Mouse (Mus musculus) limb, embryonic 11.5 days (tissue): Measurements from ENCODE around the gene Dgcr2. TPM values are rescaled to one million over a fixed set of nuclear protein-coding genes. Genes with fewer than 3 reads are reported as not detected.
A peak's percentile ranks its signal among the peaks of the same experiment; 100 is the strongest.

Source experiments
- ATAC-seq: fragments of 200-750 bp; cut with Nextera tagmentation; 2 replicates; pipeline ENCODE4 v1.8.0; 2017; ENCODE audit warnings: low read depth; ENCODE audit not compliant: insufficient number of reproducible peaks, low FRiP score, low TSS enrichment
- DNase-seq: peaks from one replicate; pipeline ENCODE4 v3.0.0-alpha.2; 2015; ENCODE audit warnings: low spot score
- H3K27ac ChIP-seq: fragments of 300-500 bp; sonication (generic); replicated peaks from 2 replicates; pipeline ENCODE4 v1.5.1; 2014; ENCODE audit warnings: low read depth, mild to moderate bottlenecking, low read length
- H3K27me3 ChIP-seq: fragments of 300-500 bp; sonication (generic); 2 replicates; pipeline ENCODE4 v1.6.1; 2014; ENCODE audit warnings: mild to moderate bottlenecking, low read length, mixed read lengths; ENCODE audit not compliant: control insufficient read depth, insufficient read depth
- H3K36me3 ChIP-seq: fragments of 300-500 bp; sonication (generic); 2 replicates; pipeline ENCODE4 v1.6.1; 2014; ENCODE audit warnings: mild to moderate bottlenecking, low read length, moderate library complexity, mixed read lengths; ENCODE audit not compliant: control insufficient read depth, insufficient read depth
- H3K4me1 ChIP-seq: fragments of 300-500 bp; sonication (generic); 2 replicates; pipeline ENCODE4 v1.6.1; 2014; ENCODE audit warnings: low read length, mixed read lengths; ENCODE audit not compliant: control insufficient read depth, insufficient read depth
- H3K4me2 ChIP-seq: fragments of 300-500 bp; sonication (generic); 2 replicates; pipeline ENCODE4 v1.6.1; 2014; ENCODE audit warnings: low read depth, mild to moderate bottlenecking, moderate library complexity; ENCODE audit not compliant: severe bottlenecking
- H3K4me3 ChIP-seq: fragments of 300-500 bp; sonication (generic); 2 replicates; pipeline ENCODE4 v1.5.1; 2014; ENCODE audit warnings: low read depth, low read length
- H3K9ac ChIP-seq: fragments of 300-500 bp; sonication (generic); 2 replicates; pipeline ENCODE4 v1.6.1; 2014; ENCODE audit warnings: mild to moderate bottlenecking, low read length
- H3K9me3 ChIP-seq: fragments of 300-500 bp; sonication (generic); 2 replicates; pipeline ENCODE4 v1.6.1; 2016; ENCODE audit warnings: low read length; ENCODE audit not compliant: control insufficient read depth
- WGBS: fragments of 180-500 bp; shearing (Covaris S2); extraction: QIAGEN DNeasy Blood & Tissue Kit; methylation state at CpG from one replicate; pipeline ENCODE4 v1.1.7; 2014; 5-methylcytosine and 5-hydroxymethylcytosine counted together
- polyA plus RNA-seq: library from polyadenylated mRNA; unstranded; fragments of >200 nt; fragmentation: Nextera tagmentation; extraction: Ambion mirVana; gene quantifications from 2 replicates; pipeline ENCODE4 v1.2.1, GENCODE M21; 2014

Gene Dgcr2
- polyA plus RNA-seq, 1 experiment from 2014 or later, result 92.5 TPM

GRCm38 (mm10) chr16:17826500-17826899 lies 71.9 kb downstream of the Dgcr2 start:
- Histone ChIP-seq H3K4me1 (peaks cover 24% of the 10 kb centered on the region), H3K4me3 (no peak overlapping the region), H3K27me3 (peaks cover 5% of the 10 kb centered on the region), H3K27ac (no peak overlapping the region), H3K4me2 (no peak overlapping the region), H3K36me3 (no peaks in the 10 kb centered on the region), H3K9me3 (no peaks in the 10 kb centered on the region), H3K9ac (no peak overlapping the region)
- no peak for DNase-seq
- no peak for ATAC-seq
- 88% methylated on average over 2 of the region's 2 CpGs for WGBS

- no peaks in the 10 kb centered on the region for H3K36me3 ChIP-seq
- H3K27me3 ChIP-seq, result peaks cover 5% of the 10 kb centered on the region; the same call in 1 of the 2 replicates
- no peak overlapping the region for H3K27ac ChIP-seq
- peaks cover 6% of the 10 kb centered on the region; the same call in 1 of the 2 replicates for H3K4me1 ChIP-seq
- no peaks in the 10 kb centered on the region for H3K9me3 ChIP-seq
- H3K4me3 ChIP-seq, result no peak overlapping the region
- DNase-seq (no peak), ATAC-seq (no peak)
- no peak overlapping the region for H3K9ac ChIP-seq
- no peak overlapping the region for H3K4me2 ChIP-seq
- WGBS, result 82% methylated on average over 8 of the region's 8 CpGs
These were observed 81.8 kb downstream of the Dgcr2 start for GRCm38 (mm10) chr16:17816528-17816927.

GRCm38 (mm10) chr16:17815411-17816402 lies 82.7 kb downstream of the Dgcr2 start:
- DNase-seq (peak; percentile 87), ATAC-seq (peak; percentile 58)
- Histone ChIP-seq H3K27ac (no peak overlapping the region), H3K4me3 (peak overlapping the region; percentile 47), H3K4me2 (peak overlapping the region; percentile 88), H3K36me3 (no peaks in the 10 kb centered on the region), H3K4me1 (peaks cover 9% of the 10 kb centered on the region; the same call in 1 of the 2 replicates), H3K9me3 (no peaks in the 10 kb centered on the region), H3K27me3 (peaks cover 5% of the 10 kb centered on the region; the same call in 1 of the 2 replicates), H3K9ac (peak overlapping the region; percentile 76)
- WGBS, result 1% methylated on average over 63 of the region's 63 CpGs

GRCm38 (mm10) chr16:17813173-17813572 lies 85.2 kb downstream of the Dgcr2 start:
- H3K4me1 ChIP-seq, result peaks cover 30% of the 10 kb centered on the region

GRCm38 (mm10) chr16:17812120-17812519 lies 86.2 kb downstream of the Dgcr2 start:
- Histone ChIP-seq H3K9ac (no peak overlapping the region), H3K9me3 (no peaks in the 10 kb centered on the region), H3K36me3 (peaks cover 3% of the 10 kb centered on the region; the same call in 1 of the 2 replicates), H3K27ac (no peak overlapping the region), H3K27me3 (peaks cover 5% of the 10 kb centered on the region; the same call in 1 of the 2 replicates), H3K4me1 (peaks cover 41% of the 10 kb centered on the region), H3K4me2 (no peak overlapping the region), H3K4me3 (no peak overlapping the region)
- ATAC-seq (no peak), DNase-seq (peak; percentile 53)
- WGBS, result 9% methylated on average over 5 of the region's 5 CpGs

More at GRCm38 (mm10) chr16:17813173-17813572, 85.2 kb downstream of the Dgcr2 start:
- H3K9ac ChIP-seq, result no peak overlapping the region
- H3K36me3 ChIP-seq, result no peaks in the 10 kb centered on the region
- peaks cover 5% of the 10 kb centered on the region; the same call in 1 of the 2 replicates for H3K27me3 ChIP-seq
- 64% methylated on average over 4 of the region's 4 CpGs for WGBS
- no peak overlapping the region for H3K4me2 ChIP-seq
- no peak overlapping the region for H3K4me3 ChIP-seq
- no peak overlapping the region for H3K27ac ChIP-seq
- no peaks in the 10 kb centered on the region for H3K9me3 ChIP-seq
- ATAC-seq (no peak), DNase-seq (no peak)

- H3K27ac ChIP-seq, result peak overlapping the region; percentile 95
- H3K27me3 ChIP-seq, result peaks cover 10% of the 10 kb centered on the region
- WGBS, result 6% methylated on average over 7 of the region's 7 CpGs
- peak overlapping the region; percentile 53 for H3K9ac ChIP-seq
- H3K4me3 ChIP-seq, result no peak overlapping the region
- H3K36me3 ChIP-seq, result peaks cover 3% of the 10 kb centered on the region; the same call in 1 of the 2 replicates
- no peaks in the 10 kb centered on the region for H3K9me3 ChIP-seq
- ATAC-seq (peak; percentile 79), DNase-seq (peak; percentile 91)
- H3K4me2 ChIP-seq, result no peak overlapping the region; the same call in 1 of the 2 replicates
- H3K4me1 ChIP-seq, result peaks cover 57% of the 10 kb centered on the region
These were observed 88.7 kb downstream of the Dgcr2 start for GRCm38 (mm10) chr16:17809711-17810110.

- DNase-seq, result peak; percentile 53
- peaks cover 63% of the 10 kb centered on the region for H3K4me1 ChIP-seq
- H3K36me3 ChIP-seq, result peaks cover 3% of the 10 kb centered on the region; the same call in 1 of the 2 replicates
- peak overlapping the region; percentile 53 for H3K9ac ChIP-seq
- peak overlapping the region; percentile 95 for H3K27ac ChIP-seq
- no peaks in the 10 kb centered on the region for H3K9me3 ChIP-seq
- 83% methylated on average over 4 of the region's 4 CpGs for WGBS
- no peak for ATAC-seq
- H3K4me2 ChIP-seq, result no peak overlapping the region; the same call in 1 of the 2 replicates
- no peak overlapping the region for H3K4me3 ChIP-seq
- peaks cover 9% of the 10 kb centered on the region for H3K27me3 ChIP-seq
These were observed 89.2 kb downstream of the Dgcr2 start for GRCm38 (mm10) chr16:17809125-17809524.

- peak overlapping the region; percentile 84 for H3K9ac ChIP-seq
- peaks cover 80% of the 10 kb centered on the region for H3K4me1 ChIP-seq
- ATAC-seq (peak; percentile 23; the same call in 1 of the 2 replicates), DNase-seq (peak; percentile 94)
- H3K4me2 ChIP-seq, result peak overlapping the region; percentile 88
- H3K27me3 ChIP-seq, result peaks cover 17% of the 10 kb centered on the region
- WGBS, result 2% methylated on average over 66 of the region's 73 CpGs
- H3K9me3 ChIP-seq, result no peaks in the 10 kb centered on the region
- peaks cover 9% of the 10 kb centered on the region for H3K36me3 ChIP-seq
- peak overlapping the region; percentile 35 for H3K4me3 ChIP-seq
- H3K27ac ChIP-seq, result peak overlapping the region; percentile 65
These were observed 91.0 kb downstream of the Dgcr2 start for GRCm38 (mm10) chr16:17807192-17808009.
